Mouse (Mus musculus) hindbrain, postnatal 0 days (tissue): ENCODE data around the gene Synpo2. TPM values are rescaled to one million over a fixed set of nuclear protein-coding genes. Genes with fewer than 3 reads are reported as not detected.
A peak's percentile ranks its signal among the peaks of the same experiment; 100 is the strongest.

Source experiments
- ATAC-seq: fragments of 200-750 bp; cut with Nextera tagmentation; 2 replicates; pipeline ENCODE4 v1.8.0; 2017; ENCODE audit warnings: mild to moderate bottlenecking, moderate TSS enrichment, moderate library complexity
- DNase-seq: peaks from one replicate; pipeline ENCODE4 v3.0.0-alpha.2; 2015; ENCODE audit warnings: low spot score
- H3K27ac ChIP-seq: fragments of 300-500 bp; sonication (generic); 2 replicates; pipeline ENCODE4 v1.5.1; 2014; ENCODE audit warnings: mild to moderate bottlenecking
- H3K27me3 ChIP-seq: fragments of 300-500 bp; sonication (generic); 2 replicates; pipeline ENCODE4 v1.6.1; 2014; ENCODE audit warnings: low read length, mixed read lengths; ENCODE audit not compliant: insufficient read depth
- H3K36me3 ChIP-seq: fragments of 300-500 bp; sonication (generic); 2 replicates; pipeline ENCODE4 v1.6.1; 2014; ENCODE audit warnings: low read length, mixed read lengths; ENCODE audit not compliant: insufficient read depth
- H3K4me1 ChIP-seq: fragments of 300-500 bp; sonication (generic); 2 replicates; pipeline ENCODE4 v1.6.1; 2014; ENCODE audit warnings: antibody characterized with exemption, low read length, mixed read lengths; ENCODE audit not compliant: insufficient read depth
- H3K4me2 ChIP-seq: fragments of 300-500 bp; sonication (generic); 2 replicates; pipeline ENCODE4 v1.6.1; 2014; ENCODE audit warnings: low read depth, mild to moderate bottlenecking, low read length, moderate library complexity, mixed read lengths
- H3K4me3 ChIP-seq: fragments of 300-500 bp; sonication (generic); 2 replicates; pipeline ENCODE4 v1.5.1; 2014; ENCODE audit warnings: low read length
- H3K9ac ChIP-seq: fragments of 300-500 bp; sonication (generic); replicated peaks from 2 replicates; pipeline ENCODE4 v1.6.1; 2014; ENCODE audit warnings: mild to moderate bottlenecking, low read length, moderate library complexity, mixed read lengths
- H3K9me3 ChIP-seq: fragments of 300-500 bp; sonication (generic); 2 replicates; pipeline ENCODE4 v1.6.1; 2016; ENCODE audit warnings: low read length, mixed read lengths
- CTCF ChIP-seq: IDR thresholded peaks from 2 replicates; pipeline ENCODE4 v1.5.1; 2016; ENCODE audit warnings: antibody characterized with exemption, control low read depth, low read depth
- WGBS: fragments of 180-500 bp; shearing (Covaris S2); extraction: QIAGEN DNeasy Blood & Tissue Kit; methylation state at CpG from one replicate; pipeline ENCODE4 v1.1.7; 2014; 5-methylcytosine and 5-hydroxymethylcytosine counted together
- polyA plus RNA-seq: library from polyadenylated mRNA; unstranded; fragments of >200 nt; fragmentation: Nextera tagmentation; extraction: Ambion mirVana; gene quantifications from 2 replicates; pipeline ENCODE4 v1.2.1, GENCODE M21; 2015
- total RNA-seq: library from RNA; depleted of rRNA; stranded (reverse); fragments of >200 nt; gene quantifications from 2 replicates; pipeline ENCODE4 v1.2.3, GENCODE M21; 2014

Gene Synpo2
- total and polyA plus RNA-seq, 2 experiments from 2014 or later = 1.2 TPM

DNA sequence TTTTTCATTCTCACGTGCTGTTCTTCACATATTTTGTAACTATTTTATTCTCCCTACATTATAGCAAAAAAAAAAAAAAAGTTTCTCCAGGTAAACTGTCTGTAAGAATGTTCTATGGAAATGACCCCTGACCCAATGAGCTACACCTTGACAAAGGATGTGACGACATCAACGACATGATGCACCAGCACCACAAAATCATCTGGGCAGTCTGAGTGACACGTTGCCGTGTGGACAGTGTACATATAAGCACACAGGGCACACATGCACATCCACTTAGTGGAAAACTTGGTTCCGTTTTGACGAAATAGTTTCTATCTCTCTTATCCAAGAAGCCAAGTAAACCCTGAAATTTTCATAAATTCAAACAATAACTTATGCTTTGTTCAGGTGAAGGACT, 30.5 kb downstream of the Synpo2 start:
- DNase-seq = no peak
- TF ChIP-seq CTCF = no peak
- H3K4me2 ChIP-seq = no peak overlapping the region
- no peaks in the 10 kb centered on the region for H3K9me3 ChIP-seq
- H3K9ac ChIP-seq = no peak overlapping the region
- no peak overlapping the region for H3K27ac ChIP-seq
- H3K4me3 ChIP-seq = no peak overlapping the region
- WGBS = 91% methylated on average over 7 of the region's 7 CpGs
- no peaks in the 10 kb centered on the region for H3K36me3 ChIP-seq
- H3K4me1 ChIP-seq = no peaks in the 10 kb centered on the region
- ATAC-seq = no peak
- no peaks in the 10 kb centered on the region for H3K27me3 ChIP-seq

GRCm38 (mm10) chr3:123205065-123205464, 30.9 kb downstream of the Synpo2 start:
- H3K27ac ChIP-seq = no peak overlapping the region
- DNase-seq (no peak), ATAC-seq (no peak)
- no peaks in the 10 kb centered on the region for H3K36me3 ChIP-seq
- H3K9me3 ChIP-seq = no peaks in the 10 kb centered on the region
- H3K4me1 ChIP-seq = no peaks in the 10 kb centered on the region
- H3K4me2 ChIP-seq = no peak overlapping the region
- H3K9ac ChIP-seq = no peak overlapping the region
- 77% methylated on average over 6 of the region's 6 CpGs for WGBS
- H3K4me3 ChIP-seq = no peak overlapping the region
- H3K27me3 ChIP-seq = no peaks in the 10 kb centered on the region
- no peak for TF ChIP-seq CTCF

DNA sequence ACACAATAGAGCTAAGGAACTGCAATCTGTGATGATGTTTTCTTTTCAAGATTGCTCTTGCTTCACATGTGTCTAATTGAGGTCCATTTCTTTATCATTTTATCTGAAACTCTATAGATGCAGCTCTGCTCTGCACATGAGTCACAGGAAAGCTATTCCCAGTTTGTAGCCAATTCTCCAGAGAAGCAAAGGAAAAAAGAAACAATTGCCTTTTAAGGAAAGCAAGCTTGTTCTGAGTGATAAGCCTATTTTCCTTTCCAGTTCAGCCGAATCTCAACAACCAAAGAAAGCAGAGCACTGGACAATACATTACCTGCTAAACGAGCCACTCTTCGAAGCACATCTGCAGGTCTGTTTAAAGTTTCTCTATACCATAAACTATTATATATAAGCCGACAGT, 31.3 kb downstream of the Synpo2 start:
- Histone ChIP-seq H3K27me3 (no peaks in the 10 kb centered on the region), H3K4me2 (no peak overlapping the region), H3K4me1 (no peaks in the 10 kb centered on the region), H3K9me3 (no peaks in the 10 kb centered on the region), H3K9ac (no peak overlapping the region), H3K4me3 (no peak overlapping the region), H3K36me3 (no peaks in the 10 kb centered on the region), H3K27ac (no peak overlapping the region)
- DNase-seq (no peak), ATAC-seq (no peak)
- 64% methylated on average over 4 of the region's 4 CpGs for WGBS
- TF ChIP-seq CTCF = no peak

- no peaks in the 10 kb centered on the region for H3K36me3 ChIP-seq
- DNase-seq (no peak), ATAC-seq (no peak)
- H3K27ac ChIP-seq = no peak overlapping the region
- no peak overlapping the region for H3K9ac ChIP-seq
- 89% methylated on average over 2 of the region's 2 CpGs for WGBS
- H3K4me1 ChIP-seq = no peaks in the 10 kb centered on the region
- no peaks in the 10 kb centered on the region for H3K27me3 ChIP-seq
- H3K4me3 ChIP-seq = no peak overlapping the region
- H3K9me3 ChIP-seq = no peaks in the 10 kb centered on the region
- no peak overlapping the region for H3K4me2 ChIP-seq
- TF ChIP-seq CTCF = no peak
Observed at GRCm38 (mm10) chr3:123201798-123202197, 34.2 kb downstream of the Synpo2 start.

DNA sequence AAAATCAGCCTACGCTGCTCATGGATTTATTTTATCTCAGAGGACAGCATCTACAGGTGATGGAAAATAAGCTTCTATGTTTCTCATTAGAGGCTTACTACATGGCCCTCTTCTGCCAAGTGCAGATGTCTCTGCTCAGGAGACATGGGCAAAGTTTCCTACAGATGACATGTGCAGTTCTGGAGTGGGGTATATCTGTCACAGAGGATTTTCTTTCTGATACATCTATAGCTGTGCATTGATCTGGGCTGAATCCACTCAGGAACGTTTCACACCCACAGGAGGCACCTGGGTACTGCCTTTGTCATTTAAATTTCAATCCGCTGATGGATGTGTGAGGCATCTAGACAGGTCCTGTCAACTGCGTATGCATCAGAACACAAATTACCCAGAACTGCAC, 42.2 kb downstream of the Synpo2 start:
- no peak overlapping the region for H3K4me2 ChIP-seq
- H3K36me3 ChIP-seq = no peaks in the 10 kb centered on the region
- H3K27ac ChIP-seq = no peak overlapping the region
- DNase-seq (no peak), ATAC-seq (no peak)
- no peaks in the 10 kb centered on the region for H3K27me3 ChIP-seq
- no peak for TF ChIP-seq CTCF
- H3K9ac ChIP-seq = no peak overlapping the region
- 72% methylated on average over 4 of the region's 4 CpGs for WGBS
- H3K4me1 ChIP-seq = no peaks in the 10 kb centered on the region
- no peak overlapping the region for H3K4me3 ChIP-seq
- no peaks in the 10 kb centered on the region for H3K9me3 ChIP-seq

GRCm38 (mm10) chr3:123191602-123192001, 44.3 kb downstream of the Synpo2 start:
- no peak for DNase-seq

GRCm38 (mm10) chr3:123190329-123190728, 45.6 kb downstream of the Synpo2 start:
- 0 out of 2 replicates have a peak, but pooled peaks cover 3% of the 10 kb centered on the region for H3K4me1 ChIP-seq
- no peak for TF ChIP-seq CTCF
- 70% methylated on average over 6 of the region's 6 CpGs for WGBS
- H3K4me2 ChIP-seq = no peak overlapping the region
- no peak for DNase-seq
- no peak overlapping the region for H3K4me3 ChIP-seq
- no peak overlapping the region for H3K9ac ChIP-seq
- ATAC-seq = no peak
- 0 out of 2 replicates have a peak overlapping the region, but pooled peaks have one; percentile 6 for H3K27ac ChIP-seq
- no peaks in the 10 kb centered on the region for H3K27me3 ChIP-seq
- H3K9me3 ChIP-seq = no peaks in the 10 kb centered on the region
- H3K36me3 ChIP-seq = no peaks in the 10 kb centered on the region

More at GRCm38 (mm10) chr3:123191602-123192001, 44.3 kb downstream of the Synpo2 start:
- no peak overlapping the region for H3K9ac ChIP-seq
- 0 out of 2 replicates have a peak, but pooled peaks cover 3% of the 10 kb centered on the region for H3K4me1 ChIP-seq
- TF ChIP-seq CTCF = no peak
- H3K27ac ChIP-seq = no peak overlapping the region
- H3K27me3 ChIP-seq = no peaks in the 10 kb centered on the region
- no peak overlapping the region for H3K4me3 ChIP-seq
- no peaks in the 10 kb centered on the region for H3K36me3 ChIP-seq
- ATAC-seq = no peak
- no peaks in the 10 kb centered on the region for H3K9me3 ChIP-seq
- no peak overlapping the region for H3K4me2 ChIP-seq
